Mouse (Mus musculus) layer of hippocampus, adult 11-12 months (tissue): ENCODE data around the gene Hist1h4d.
A peak's percentile ranks its signal among the peaks of the same experiment; 100 is the strongest.
"Not testable (repeated sequence)": the region's sequence is repeated elsewhere in the genome, so short reads cannot be mapped to it uniquely, and the experiment has no call there.

ENCODE experiments used
- DNase-seq: peaks from one replicate; pipeline ENCODE4 v3.0.0; 2022; ENCODE audit warnings: low spot score

Gene Hist1h4d

DNA sequence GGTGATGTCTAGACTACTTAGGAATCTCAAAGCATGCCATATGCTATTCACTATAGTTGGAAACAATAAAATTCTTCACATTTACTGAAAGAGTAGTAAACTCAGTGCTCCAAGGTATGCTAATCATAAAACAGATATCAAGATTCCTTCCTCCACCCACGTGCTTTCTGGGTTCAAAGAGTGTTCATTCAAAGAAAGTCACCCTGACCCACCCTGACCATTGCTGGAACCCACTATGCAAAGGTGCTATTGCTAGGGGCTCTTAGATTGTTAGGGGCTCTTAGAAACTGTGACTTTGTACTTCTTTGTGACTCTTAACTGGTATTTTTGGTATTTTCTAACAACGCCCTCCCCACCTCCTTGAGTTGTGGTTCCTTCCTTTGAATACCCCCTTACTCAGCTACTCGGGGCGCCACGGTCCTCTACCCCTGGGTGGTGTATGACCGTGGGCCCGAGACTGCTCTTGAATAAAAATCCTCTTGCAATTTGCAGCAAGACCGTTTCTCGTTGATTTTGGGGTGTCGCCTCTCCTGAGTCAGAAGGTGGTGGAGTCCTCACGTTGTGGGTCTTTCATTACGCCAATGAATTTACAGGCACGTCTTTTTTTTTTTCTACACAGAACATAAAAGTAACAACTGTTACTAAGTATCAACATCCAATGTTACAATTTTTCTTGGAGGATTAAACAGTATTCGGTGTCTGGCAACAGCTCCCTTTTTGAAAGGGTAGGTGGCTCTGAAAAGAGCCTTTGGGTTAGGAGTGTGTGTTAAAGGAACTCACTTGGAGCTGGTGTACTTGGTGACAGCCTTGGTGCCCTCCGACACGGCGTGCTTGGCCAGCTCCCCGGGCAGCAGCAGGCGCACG is 8.1 kb upstream of the Hist1h4d start:
- DNase-seq, result not testable (repeated sequence)

DNA sequence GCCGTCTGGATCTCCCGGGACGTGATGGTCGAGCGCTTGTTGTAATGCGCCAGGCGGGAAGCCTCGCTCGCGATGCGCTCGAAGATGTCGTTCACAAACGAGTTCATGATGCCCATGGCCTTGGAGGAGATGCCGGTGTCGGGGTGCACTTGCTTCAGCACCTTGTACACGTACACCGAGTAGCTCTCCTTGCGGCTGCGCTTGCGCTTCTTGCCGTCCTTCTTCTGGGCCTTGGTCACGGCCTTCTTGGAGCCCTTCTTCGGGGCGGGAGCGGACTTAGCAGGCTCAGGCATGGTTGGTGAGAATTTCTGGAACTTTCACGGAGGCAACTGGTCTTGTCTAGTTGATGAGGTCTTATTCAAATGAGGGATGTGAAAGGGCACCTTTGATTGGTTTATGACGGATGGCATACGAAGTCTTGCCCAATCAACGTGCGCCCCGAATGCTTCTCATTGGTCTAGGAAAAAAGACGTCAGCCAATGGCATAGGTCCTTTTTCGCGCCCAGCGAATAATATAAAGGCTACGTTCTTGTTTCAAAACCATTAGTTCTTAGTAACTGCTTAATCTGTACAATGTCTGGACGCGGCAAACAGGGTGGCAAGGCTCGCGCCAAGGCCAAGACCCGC is 7.4 kb upstream of the Hist1h4d start, which contains the start of the genes Hist1h2bf and Hist1h2ad:
Gene Hist1h2bf, minus strand, starts transcription at position 299 of the 627 bp plus-strand sequence.
Gene Hist1h2ad, plus strand, starts transcription at position 484 of the 627 bp plus-strand sequence.
- peak; percentile 93 for DNase-seq

DNA sequence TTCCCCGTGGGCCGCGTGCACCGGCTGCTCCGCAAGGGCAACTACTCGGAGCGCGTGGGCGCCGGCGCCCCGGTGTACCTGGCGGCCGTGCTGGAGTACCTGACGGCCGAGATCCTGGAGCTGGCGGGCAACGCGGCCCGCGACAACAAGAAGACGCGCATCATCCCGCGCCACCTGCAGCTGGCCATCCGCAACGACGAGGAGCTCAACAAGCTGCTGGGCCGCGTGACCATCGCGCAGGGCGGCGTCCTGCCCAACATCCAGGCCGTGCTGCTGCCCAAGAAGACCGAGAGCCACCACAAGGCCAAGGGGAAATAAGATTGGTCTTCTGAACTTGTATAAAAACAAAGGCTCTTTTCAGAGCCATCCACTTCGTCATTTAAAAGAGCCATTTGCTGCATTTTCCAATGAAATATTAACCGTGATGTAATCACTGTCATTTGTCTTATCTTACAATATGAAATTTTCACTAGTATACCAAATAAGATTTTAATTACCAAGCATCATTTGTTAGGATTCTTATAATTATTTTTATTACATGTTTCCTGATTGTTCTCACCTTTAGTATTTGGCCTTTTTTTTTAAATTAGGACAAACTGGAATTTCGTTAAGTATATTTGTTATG is 6.7 kb upstream of the Hist1h4d start:
- DNase-seq, result not testable (repeated sequence)

DNA sequence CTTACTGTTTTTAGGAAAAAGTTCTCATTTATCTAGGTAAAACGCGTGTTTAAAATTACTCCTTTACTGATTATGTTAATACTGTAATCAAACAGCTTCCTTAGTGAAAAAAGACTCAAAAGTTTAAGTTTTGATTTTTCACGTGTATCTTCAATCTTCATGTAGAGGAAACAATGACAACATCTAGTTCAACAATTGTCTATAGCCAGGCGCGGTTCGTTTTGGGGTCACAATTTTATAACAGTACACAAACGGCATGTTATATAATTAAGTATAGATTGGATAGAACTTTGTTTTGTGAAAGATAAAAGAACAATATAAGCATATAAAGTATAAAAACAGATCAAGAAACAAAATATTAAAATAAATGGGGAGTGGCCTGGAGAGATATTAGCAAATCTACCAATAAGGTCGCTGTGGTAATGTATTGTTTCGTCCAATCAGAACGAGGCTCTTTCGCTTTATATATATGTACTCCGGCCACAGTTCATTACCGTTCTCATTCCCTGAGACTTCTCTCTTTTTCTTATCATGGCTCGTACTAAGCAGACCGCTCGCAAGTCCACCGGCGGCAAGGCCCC is 6.0 kb upstream of the Hist1h4d start, which contains the start of gene Hist1h3d:
Gene Hist1h3d, plus strand, starts transcription at position 493 of the 581 bp plus-strand sequence.
- peak; percentile 72 for DNase-seq

DNA sequence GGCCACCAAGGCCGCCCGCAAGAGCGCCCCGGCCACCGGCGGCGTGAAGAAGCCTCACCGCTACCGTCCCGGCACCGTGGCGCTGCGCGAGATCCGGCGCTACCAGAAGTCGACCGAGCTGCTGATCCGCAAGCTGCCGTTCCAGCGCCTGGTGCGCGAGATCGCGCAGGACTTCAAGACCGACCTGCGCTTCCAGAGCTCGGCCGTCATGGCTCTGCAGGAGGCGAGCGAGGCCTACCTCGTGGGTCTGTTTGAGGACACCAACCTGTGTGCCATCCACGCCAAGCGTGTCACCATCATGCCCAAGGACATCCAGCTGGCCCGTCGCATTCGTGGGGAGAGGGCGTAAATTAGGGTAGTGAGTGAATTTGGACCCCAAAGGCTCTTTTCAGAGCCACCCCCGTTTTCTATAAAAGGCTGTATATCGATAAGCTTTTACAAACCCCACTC is 5.5 kb upstream of the Hist1h4d start:
- DNase-seq, result not testable (repeated sequence)

DNA sequence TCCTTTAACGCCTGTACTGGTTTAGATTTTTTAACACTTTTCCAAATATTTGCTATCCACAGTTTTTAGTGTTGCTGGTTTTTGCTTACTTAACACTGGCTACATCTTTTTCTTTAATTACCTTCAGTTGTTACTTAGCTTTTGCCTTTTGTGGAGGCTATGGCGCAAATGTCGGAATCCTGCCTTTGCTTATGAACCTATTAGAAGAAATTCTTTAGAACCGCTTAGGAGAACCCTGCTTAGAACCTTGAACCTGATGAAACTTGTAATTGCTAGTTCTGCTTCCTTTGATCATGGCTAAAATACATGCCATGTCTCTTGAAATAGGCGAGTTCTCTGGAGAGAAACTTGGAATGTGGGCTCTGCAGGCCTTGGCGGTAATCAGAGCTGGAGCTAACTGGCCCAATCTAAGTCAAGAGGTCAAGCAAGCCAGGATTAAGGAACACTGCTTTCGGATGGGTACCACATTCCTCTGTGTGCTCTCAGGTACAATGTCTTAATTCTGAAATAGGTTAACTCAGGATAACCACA is 5.0 kb upstream of the Hist1h4d start:
- DNase-seq, result no peak

DNA sequence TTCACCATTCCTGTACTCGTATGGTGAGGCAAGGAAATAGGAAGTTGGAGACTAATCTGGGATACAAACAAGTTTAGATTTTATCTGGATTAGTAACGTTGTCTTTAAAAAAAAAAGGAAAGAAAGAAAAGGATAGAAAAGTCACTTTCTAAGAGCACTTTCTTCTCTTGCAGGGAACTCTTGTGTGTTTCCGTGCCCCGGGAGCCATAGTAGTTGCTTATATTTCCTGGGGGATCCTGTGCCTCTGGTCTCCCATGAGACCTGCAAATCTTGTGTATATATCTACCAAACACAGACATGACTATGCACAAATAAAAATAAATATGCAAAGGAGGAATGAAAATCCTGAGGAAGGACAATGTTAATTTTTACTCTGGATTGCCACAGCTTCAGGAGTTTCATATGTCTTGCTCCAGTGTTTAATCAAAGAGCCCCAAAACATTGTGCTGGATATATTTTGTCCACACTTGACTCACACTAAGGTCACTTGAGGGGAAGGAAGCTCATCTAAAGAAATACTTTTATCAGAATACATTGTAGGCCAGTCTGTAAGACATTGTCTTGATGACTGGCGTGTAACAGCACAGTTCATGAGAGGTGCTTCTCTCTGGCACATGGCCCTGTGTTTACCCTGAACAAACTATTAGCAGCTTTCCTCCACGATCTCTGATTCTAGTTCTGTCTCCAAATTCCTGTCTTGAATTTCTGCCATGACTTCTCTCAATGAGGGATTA is 4.3 kb upstream of the Hist1h4d start:
- no peak for DNase-seq

DNA sequence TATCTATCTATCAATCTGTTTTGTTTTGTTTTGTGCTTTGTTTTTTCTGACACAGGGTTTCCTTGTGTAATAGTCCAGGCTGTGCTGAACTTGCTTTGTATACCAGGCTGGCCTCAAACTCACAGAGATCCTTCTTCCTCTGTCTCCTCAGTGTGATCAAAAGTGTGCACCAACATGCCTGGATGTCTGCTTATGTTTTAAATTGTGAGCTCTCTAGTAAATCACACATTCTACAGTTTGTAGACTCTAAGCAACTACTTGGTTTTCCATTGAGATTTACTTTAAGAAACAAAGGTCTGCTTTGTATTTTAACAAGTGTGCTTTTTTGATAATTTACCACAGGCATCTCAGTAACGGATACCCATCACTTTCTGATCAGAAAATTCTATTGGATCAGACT is 3.6 kb upstream of the Hist1h4d start:
- DNase-seq, result no peak

DNA sequence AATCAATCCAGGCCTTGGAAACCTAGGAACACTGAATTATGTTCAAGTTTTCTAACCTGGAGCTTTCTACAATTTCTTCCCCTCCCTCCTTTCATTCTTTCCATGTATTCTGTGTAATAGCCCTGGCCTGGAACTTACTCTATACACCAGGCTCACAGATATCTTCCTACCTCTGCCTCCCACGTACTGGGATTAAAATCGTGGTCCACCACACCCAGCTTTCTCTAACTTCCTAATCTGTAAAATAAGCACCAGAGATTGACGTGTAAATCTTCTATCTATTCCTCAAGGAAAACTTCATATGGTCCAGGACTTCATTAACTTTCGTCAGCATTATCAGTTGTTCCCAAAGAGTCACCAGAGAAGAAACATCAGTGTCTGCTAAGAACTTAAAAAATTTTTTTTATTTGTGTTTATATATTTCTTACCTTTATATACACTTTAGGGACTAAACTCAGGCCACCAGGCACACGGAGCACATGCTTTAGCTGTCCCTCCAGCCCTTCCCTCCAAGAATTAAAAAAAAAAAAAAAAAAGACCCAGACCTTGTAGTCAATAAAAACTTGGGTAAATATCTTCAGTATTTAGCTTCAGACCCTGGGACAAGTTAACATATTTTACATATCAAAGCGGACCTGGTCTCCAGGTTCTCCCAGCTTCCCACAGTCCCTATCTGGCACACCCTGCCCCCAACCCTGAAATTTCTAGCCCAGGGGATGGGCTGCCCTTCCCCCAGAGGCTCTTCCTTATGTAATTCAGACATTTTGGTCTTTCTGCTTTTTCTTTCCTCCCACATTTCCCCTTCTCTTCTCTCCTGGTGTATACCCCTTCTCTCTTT is 1.0 kb downstream of the Hist1h4d start:
- no peak for DNase-seq

DNA sequence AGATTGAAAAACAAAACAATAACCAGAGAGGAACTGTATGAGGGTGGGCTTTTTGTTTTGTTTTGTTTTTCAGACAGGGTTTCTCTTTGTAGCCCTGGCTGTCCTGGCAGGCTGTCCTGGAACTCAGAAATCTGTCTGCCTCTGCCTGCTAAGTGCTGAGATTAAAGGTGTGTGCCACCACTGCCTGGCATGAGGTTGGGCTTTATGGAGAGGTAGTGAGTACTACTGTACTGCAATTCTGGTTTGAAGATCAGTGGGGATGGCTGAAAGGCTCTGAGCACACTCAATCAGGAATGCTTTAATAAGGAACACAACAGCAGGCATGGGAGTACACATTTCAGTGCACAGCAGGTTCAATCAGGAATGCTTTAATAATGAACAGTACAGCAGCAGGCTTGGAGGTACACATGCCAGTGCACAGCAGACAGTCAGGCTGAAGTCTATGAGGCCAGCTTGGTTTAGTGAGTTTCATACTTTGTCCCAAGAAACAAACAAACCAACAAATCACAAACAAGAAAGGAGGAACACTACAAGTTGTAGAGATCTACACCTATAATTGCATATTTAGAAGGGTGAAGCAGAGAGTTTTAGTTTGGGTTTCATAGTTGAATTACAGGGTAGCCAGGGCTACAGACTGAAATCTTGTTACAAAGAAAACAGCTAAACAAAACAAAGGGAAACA is 2.1 kb downstream of the Hist1h4d start:
- DNase-seq, result no peak

DNA sequence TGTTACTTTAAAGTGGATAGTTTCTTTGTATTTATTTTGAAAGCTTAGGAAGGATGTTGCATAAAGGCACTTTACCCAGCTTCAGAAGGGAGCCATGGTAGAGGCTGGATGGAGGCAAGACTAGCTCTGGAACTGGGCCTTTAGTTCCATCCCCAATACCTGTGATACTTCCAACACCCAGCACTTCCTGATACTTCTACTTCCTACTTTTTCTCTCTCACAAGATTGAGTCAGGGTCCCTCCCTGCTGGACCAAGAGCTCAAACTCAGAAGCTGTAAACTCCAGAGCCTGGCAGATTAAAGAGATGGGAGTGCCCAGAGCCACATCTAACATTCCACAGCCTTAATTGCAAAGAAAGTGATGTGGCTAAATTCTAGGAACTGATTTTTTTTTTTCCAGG is 2.9 kb downstream of the Hist1h4d start:
- DNase-seq, result no peak

DNA sequence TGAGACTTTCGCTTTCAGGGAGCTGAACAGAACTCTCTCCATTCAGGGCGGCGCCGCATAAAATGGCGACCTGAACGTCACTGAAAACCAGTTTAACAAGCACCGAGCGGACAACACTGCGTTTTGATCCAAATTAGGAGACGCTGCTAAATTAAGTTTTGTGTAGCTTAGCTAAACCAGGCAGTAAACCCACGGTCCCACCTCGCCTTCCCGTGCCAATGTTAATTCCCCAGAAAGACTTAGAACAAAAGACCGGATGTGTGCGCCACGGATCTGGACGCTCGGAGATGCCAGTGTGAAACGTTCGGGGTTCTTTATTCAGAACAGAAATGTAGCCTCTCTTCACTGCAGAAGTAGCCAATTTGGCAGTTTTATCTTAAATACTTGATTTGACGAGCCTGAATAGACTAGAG is 3.6 kb downstream of the Hist1h4d start:
- DNase-seq, result peak; percentile 72

DNA sequence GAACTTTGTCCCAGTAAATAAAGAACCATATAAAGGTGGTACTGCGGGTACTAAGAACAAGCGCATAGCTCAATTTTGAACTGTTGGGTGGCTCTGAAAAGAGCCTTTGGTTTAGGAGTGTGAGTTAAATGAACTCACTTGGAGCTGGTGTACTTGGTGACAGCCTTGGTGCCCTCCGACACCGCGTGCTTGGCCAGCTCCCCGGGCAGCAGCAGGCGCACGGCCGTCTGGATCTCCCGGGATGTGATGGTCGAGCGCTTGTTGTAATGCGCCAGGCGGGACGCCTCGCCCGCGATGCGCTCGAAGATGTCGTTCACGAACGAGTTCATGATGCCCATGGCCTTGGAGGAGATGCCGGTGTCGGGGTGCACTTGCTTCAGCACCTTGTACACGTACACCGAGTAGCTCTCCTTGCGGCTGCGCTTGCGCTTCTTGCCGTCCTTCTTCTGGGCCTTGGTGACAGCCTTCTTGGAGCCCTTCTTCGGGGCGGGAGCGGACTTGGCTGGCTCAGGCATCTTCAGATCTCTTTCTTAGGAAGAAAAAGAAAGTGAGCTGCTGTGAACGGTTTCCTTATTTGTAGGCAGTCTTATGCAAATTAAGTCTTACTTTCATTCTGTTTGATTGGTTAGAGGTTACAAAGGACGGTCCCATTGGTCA is 4.2 kb downstream of the Hist1h4d start:
- DNase-seq, result peak; percentile 77

DNA sequence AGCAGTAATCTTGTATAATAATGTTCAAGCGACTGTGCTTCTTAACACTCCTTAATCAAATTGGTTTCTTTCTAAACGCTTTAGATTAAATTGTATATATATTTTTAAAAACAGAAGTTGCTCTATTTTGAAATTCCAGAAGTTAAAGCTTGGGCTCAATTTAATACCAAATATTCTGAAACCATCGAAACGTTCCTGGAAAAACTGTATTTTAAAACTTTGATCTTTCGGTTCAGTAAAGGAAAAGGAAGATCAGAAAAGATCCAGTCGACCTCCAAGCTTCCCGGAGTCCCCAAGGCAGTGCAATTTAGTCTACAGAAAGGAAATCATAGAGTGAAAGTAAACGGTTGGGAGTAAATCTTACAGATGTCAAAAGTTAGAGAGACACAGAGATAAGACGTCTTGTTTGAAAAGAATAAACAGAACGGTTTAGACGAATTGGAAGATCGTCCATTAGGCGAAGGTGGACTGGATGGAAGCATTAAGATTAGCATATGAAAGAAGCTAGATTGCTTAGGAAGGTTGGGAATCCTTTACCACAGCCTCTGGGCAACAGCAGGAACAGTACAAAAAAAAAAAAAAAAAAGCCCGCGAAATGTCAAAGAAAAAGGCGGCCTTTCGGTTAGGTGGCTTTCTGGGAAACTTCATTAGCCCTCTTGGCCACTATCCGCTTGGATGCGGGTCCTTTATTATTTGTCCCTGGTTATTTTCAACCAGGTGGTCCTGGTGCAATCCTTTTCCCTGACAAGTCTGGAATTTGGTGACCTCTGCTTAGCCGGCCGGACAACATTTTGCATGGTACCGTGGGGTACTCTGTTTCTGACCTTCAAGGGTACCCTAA is 4.9 kb downstream of the Hist1h4d start:
- DNase-seq, result no peak

DNA sequence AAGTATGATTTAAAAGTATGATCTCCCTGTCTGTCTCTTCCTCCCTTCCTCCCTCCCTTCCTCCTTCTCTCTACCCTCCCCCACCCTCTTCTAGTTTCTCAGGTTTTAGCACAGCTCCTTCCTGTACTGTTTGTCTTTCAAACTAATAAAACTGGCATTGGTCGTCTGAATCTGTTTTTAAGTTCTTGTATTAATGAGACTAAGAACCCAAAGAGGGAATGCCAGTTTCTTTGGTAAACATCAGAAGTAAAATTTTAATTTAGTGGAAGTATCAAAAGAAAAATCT is 5.5 kb downstream of the Hist1h4d start:
- DNase-seq, result no peak

DNA sequence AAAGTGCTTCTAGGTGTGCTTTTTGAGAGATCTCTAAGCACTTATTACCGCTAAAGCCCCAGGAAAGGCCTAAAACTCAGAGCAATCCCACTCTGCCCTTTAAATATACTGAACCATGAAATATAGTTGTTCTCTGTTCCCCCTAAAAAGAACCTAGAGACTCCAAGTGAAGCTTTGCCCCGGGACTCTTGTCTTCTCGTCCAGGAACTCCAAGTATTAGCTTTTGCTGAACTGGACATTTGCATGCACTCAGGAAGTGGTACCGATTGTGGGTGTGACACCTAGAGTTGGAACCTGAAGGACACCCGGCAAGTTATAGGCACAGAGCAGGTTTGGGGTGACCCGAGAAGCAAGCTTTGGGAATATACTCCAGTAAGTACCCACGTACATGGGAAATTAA is 9.8 kb downstream of the Hist1h4d start:
- no peak for DNase-seq

DNA sequence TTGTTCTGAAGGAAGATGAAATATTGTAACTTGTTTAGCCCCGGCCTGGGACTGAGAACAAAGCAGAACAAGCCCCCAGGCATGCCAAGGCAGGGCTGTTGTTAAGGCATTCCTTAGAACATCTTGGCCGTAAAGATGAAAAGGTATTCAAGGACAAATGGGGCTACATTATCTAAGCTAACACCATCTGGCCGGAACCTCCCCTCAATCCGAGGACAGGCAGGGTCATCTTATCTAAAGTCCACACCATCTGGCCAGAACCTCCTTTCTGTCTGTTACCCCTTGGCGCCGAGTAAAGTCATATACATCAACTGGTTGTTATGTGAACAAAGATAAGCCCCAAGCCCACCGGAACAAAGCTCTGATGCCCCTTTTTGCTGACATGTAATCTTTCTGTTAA is 10.5 kb downstream of the Hist1h4d start:
- DNase-seq, result not testable (repeated sequence)

DNA sequence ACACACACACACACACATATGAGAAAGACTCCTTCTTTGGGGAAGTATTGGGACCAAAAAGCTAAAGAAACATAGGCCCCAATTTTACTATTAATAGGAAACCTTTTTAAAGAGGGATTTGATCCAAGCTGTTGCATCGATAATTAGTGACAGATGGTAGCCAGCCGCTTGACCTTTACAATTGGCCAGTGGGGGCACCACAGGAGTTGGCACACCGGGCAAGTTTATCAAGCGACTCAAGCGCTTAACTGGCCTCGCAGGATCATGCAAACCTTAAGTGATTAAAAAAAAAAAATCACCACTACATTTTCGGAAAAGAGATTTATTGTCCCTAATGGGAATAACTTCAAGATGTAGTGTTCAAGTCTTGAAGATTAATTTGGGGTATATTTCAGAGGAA is 11.2 kb downstream of the Hist1h4d start:
- DNase-seq, result no peak
